Mouse (Mus musculus): ENCODE data around the gene Kcnk1. TPM values are rescaled to one million over a fixed set of nuclear protein-coding genes. Genes with fewer than 3 reads are reported as not detected.

Kcnk1 gene
- total RNA-seq, 1 experiment: 28.0 TPM

DNA sequence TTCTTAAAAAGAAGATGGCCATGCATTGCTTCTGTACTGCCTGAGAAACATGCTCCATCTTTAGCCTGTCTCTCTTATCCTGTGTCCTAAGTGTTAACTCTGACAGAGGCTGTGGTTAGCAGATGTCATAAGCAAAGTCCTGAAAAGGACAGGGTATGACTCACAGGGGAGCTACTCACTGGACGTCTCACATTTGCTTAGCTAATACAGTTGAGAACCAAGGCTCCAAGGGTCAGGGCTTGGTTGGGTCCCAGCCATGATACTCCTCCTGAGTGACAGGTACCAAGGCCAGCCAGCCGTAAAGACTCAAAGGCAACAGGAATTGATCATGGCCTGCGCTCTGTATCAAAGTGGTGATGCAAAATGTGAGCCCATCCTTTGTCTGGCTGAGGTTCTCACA lies 15.9 kb downstream of the Kcnk1 start:
- H3K27ac ChIP-seq (ENCODE audit: insufficient read depth, low read depth, low read length, poor library complexity, severe bottlenecking): no peak overlapping the region
- no peak overlapping the region for H3K4me3 ChIP-seq (ENCODE audit: insufficient read depth in 1 of 2, low read depth in 1 of 2, low read length in 2 of 2, poor library complexity in 1 of 2, severe bottlenecking in 1 of 2)
- in situ Hi-C loops (cut with MboI; ENCODE audit: low sequenced_read_pairs in 2 of 2, unreplicated experiment in 2 of 2): no loop called here
- TF ChIP-seq MAFK (IDR thresholded peaks at IDR 0.05; ENCODE audit: insufficient read depth, low read depth, low read length): no peak
- TF ChIP-seq HCFC1 (IDR thresholded peaks at IDR 0.05; ENCODE audit: borderline replicate concordance, insufficient read depth, low read length): no peak
- no peak for TF ChIP-seq CHD2 (IDR thresholded peaks at IDR 0.05; ENCODE audit: low read depth, low read length)
- TF ChIP-seq ZC3H11A (IDR thresholded peaks at IDR 0.05; ENCODE audit: borderline replicate concordance, low read depth, low read length): no peak
- no peak for TF ChIP-seq ZNF384 (IDR thresholded peaks at IDR 0.05; ENCODE audit: low read depth, low read length)
- peaks cover 5% of the 10 kb centered on the region; the same call in 1 of the 2 replicates for H3K36me3 ChIP-seq (ENCODE audit: control insufficient read depth, insufficient read depth, low read length, poor library complexity, severe bottlenecking)
- H3K9ac ChIP-seq (ENCODE audit: insufficient read depth, low read depth, low read length, poor library complexity, severe bottlenecking): no peak overlapping the region
- no peaks in the 10 kb centered on the region; the same call in 1 of the 2 replicates for H3K9me3 ChIP-seq (ENCODE audit: control insufficient read depth, insufficient read depth, low read depth, low read length)
- no peak for DNase-seq (ENCODE audit: low read depth, low spot score)
- H3K4me1 ChIP-seq (ENCODE audit: control insufficient read depth in 2 of 2, insufficient read depth in 2 of 2, low read length in 2 of 2, poor library complexity in 1 of 2): peaks cover 0 to 4% of the 10 kb centered on the region in 2 experiments; a peak in 1 of 4 replicates

DNA sequence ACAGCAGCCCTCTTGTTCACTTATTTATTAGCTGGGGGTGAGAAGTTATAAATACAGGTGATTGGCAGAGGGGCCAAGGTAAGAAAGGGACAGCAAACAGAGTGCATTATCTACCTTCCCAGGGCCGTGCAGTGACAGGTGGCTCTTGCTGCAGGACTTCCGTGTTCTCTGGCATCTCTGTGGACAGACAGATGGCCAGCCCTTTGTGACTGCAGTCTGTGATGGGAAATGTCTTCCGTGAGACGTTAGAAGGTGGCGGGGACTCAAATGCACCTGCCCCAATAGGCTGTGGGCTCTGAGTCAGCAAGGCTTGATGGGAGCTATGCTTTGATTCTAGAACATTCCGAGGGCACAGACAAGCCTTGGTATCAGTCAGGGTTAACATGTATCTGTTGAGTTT lies 17.4 kb downstream of the Kcnk1 start:
- Histone ChIP-seq H3K27ac (ENCODE audit: insufficient read depth, low read depth, low read length, poor library complexity, severe bottlenecking) (no peak overlapping the region), H3K4me1 (ENCODE audit: control insufficient read depth in 2 of 2, insufficient read depth in 2 of 2, low read length in 2 of 2, poor library complexity in 1 of 2) (peaks cover 0 to 4% of the 10 kb centered on the region in 2 experiments; a peak in 1 of 4 replicates), H3K9me3 (ENCODE audit: control insufficient read depth, insufficient read depth, low read depth, low read length) (no peaks in the 10 kb centered on the region; the same call in 1 of the 2 replicates), H3K4me3 (ENCODE audit: insufficient read depth in 1 of 2, low read depth in 1 of 2, low read length in 2 of 2, poor library complexity in 1 of 2, severe bottlenecking in 1 of 2) (no peak overlapping the region), H3K36me3 (ENCODE audit: control insufficient read depth, insufficient read depth, low read length, poor library complexity, severe bottlenecking) (peaks cover 8% of the 10 kb centered on the region; the same call in 1 of the 2 replicates), H3K9ac (ENCODE audit: insufficient read depth, low read depth, low read length, poor library complexity, severe bottlenecking) (no peak overlapping the region)
- TF ChIP-seq MAFK (IDR thresholded peaks at IDR 0.05; ENCODE audit: insufficient read depth, low read depth, low read length) (no peak), ZNF384 (IDR thresholded peaks at IDR 0.05; ENCODE audit: low read depth, low read length) (no peak), HCFC1 (IDR thresholded peaks at IDR 0.05; ENCODE audit: borderline replicate concordance, insufficient read depth, low read length) (no peak), ZC3H11A (IDR thresholded peaks at IDR 0.05; ENCODE audit: borderline replicate concordance, low read depth, low read length) (no peak), CHD2 (IDR thresholded peaks at IDR 0.05; ENCODE audit: low read depth, low read length) (no peak)
- in situ Hi-C loops (cut with MboI; ENCODE audit: low sequenced_read_pairs in 2 of 2, unreplicated experiment in 2 of 2): no loop called here
- DNase-seq (ENCODE audit: low read depth, low spot score): no peak

DNA sequence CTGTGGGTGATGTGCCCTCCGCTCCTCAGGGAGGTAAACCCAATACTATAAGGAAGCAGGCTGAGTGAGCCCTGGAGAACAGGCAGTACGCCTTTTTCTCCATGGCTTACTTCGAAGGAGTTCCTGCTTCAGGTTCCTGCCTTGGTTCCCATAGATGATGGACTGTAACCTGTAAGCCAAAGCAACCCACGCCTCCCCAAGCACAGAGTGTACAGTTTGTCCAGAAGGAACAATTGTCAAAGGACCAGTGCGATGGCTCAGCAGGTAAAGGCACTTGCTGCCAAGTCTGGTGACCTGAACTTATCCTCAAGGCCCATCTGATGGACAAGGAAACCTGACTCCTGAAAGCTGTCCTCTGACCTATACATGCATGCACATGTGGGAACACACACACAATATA lies 18.7 kb downstream of the Kcnk1 start:
- H3K27ac ChIP-seq (ENCODE audit: insufficient read depth, low read depth, low read length, poor library complexity, severe bottlenecking): no peak overlapping the region
- in situ Hi-C loops (cut with MboI; ENCODE audit: low sequenced_read_pairs in 2 of 2, unreplicated experiment in 2 of 2): no loop called here
- no peak overlapping the region for H3K4me3 ChIP-seq (ENCODE audit: insufficient read depth in 1 of 2, low read depth in 1 of 2, low read length in 2 of 2, poor library complexity in 1 of 2, severe bottlenecking in 1 of 2)
- H3K9ac ChIP-seq (ENCODE audit: insufficient read depth, low read depth, low read length, poor library complexity, severe bottlenecking): no peak overlapping the region
- no peaks in the 10 kb centered on the region; the same call in 1 of the 2 replicates for H3K9me3 ChIP-seq (ENCODE audit: control insufficient read depth, insufficient read depth, low read depth, low read length)
- no peak for DNase-seq (ENCODE audit: low read depth, low spot score)
- peaks cover 9% of the 10 kb centered on the region; the same call in 1 of the 2 replicates for H3K36me3 ChIP-seq (ENCODE audit: control insufficient read depth, insufficient read depth, low read length, poor library complexity, severe bottlenecking)
- TF ChIP-seq CHD2 (IDR thresholded peaks at IDR 0.05; ENCODE audit: low read depth, low read length): no peak
- no peak for TF ChIP-seq MAFK (IDR thresholded peaks at IDR 0.05; ENCODE audit: insufficient read depth, low read depth, low read length)
- no peak for TF ChIP-seq ZC3H11A (IDR thresholded peaks at IDR 0.05; ENCODE audit: borderline replicate concordance, low read depth, low read length)
- no peak for TF ChIP-seq ZNF384 (IDR thresholded peaks at IDR 0.05; ENCODE audit: low read depth, low read length)
- no peak for TF ChIP-seq HCFC1 (IDR thresholded peaks at IDR 0.05; ENCODE audit: borderline replicate concordance, insufficient read depth, low read length)
- no peaks in the 10 kb centered on the region for H3K4me1 ChIP-seq (ENCODE audit: control insufficient read depth in 2 of 2, insufficient read depth in 2 of 2, low read length in 2 of 2, poor library complexity in 1 of 2)

DNA sequence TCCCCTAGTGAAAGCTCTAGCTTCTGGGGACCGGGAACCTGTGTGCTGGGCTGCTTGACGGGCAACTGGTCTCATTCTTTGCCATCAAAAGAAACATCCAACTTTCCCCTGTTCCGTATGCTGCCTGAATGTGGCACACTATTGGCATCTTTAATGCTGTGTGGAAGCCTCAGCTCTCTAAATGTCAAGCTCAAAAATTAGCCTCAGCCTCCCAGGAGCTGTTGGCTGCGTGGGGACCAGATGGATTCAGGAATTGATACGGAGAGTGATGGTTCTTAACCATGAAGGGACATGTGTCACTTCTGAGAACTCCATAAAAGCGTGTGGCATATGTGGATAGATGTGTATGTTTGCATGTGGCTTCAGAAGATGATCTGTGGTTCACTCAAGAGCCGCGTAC lies 27.0 kb downstream of the Kcnk1 start:
- no peak overlapping the region for H3K4me3 ChIP-seq (ENCODE audit: insufficient read depth in 1 of 2, low read depth in 1 of 2, low read length in 2 of 2, poor library complexity in 1 of 2, severe bottlenecking in 1 of 2)
- TF ChIP-seq CHD2 (IDR thresholded peaks at IDR 0.05; ENCODE audit: low read depth, low read length): no peak
- TF ChIP-seq ZNF384 (IDR thresholded peaks at IDR 0.05; ENCODE audit: low read depth, low read length): no peak
- no peak for TF ChIP-seq ZC3H11A (IDR thresholded peaks at IDR 0.05; ENCODE audit: borderline replicate concordance, low read depth, low read length)
- no peak for TF ChIP-seq HCFC1 (IDR thresholded peaks at IDR 0.05; ENCODE audit: borderline replicate concordance, insufficient read depth, low read length)
- TF ChIP-seq MAFK (IDR thresholded peaks at IDR 0.05; ENCODE audit: insufficient read depth, low read depth, low read length): no peak
- no peak for DNase-seq (ENCODE audit: low read depth, low spot score)
- in situ Hi-C loops (cut with MboI; ENCODE audit: low sequenced_read_pairs in 2 of 2, unreplicated experiment in 2 of 2): no loop called here
- no peak overlapping the region for H3K27ac ChIP-seq (ENCODE audit: insufficient read depth, low read depth, low read length, poor library complexity, severe bottlenecking)
- no peaks in the 10 kb centered on the region for H3K4me1 ChIP-seq (ENCODE audit: control insufficient read depth in 2 of 2, insufficient read depth in 2 of 2, low read length in 2 of 2, poor library complexity in 1 of 2)
- no peak overlapping the region for H3K9ac ChIP-seq (ENCODE audit: insufficient read depth, low read depth, low read length, poor library complexity, severe bottlenecking)
- H3K36me3 ChIP-seq (ENCODE audit: control insufficient read depth, insufficient read depth, low read length, poor library complexity, severe bottlenecking): peaks cover 17% of the 10 kb centered on the region; the same call in 1 of the 2 replicates
- H3K9me3 ChIP-seq (ENCODE audit: control insufficient read depth, insufficient read depth, low read depth, low read length): no peaks in the 10 kb centered on the region
